ENCODE assay signal across 17 mouse cellular contexts in genomic region chr5:28251211-28251764, GRCm38 (mm10). TPM values are rescaled to one million over a fixed set of nuclear protein-coding genes. Genes with fewer than 3 reads are reported as not detected.
DNase-seq lines count a peak whose midpoint lies in the region; ATAC-seq and TF ChIP-seq lines count a peak whose summit lies in the region.
"Had no signal": no experiment of that assay in that cellular context is flagged by ENCODE, and none has a peak within 500 bp of the region (broad histone marks: within the 10 kb centered on the region; RNA-seq: fewer than 3 reads in every experiment).

No protein-coding gene starts in this region.

- no peaks in the 10 kb centered on the region for H3K27me3 ChIP-seq in hindbrain, postnatal 0 days (ENCODE audit: insufficient read depth, low read length)
- H3K27me3 ChIP-seq: neural tube, embryonic 13.5 days had no signal

- WGBS in hindbrain, postnatal 0 days: 22% methylated on average over 4 of the region's 4 CpGs

- H3K36me3 ChIP-seq in hindbrain, postnatal 0 days (ENCODE audit: insufficient read depth, low read length): no peaks in the 10 kb centered on the region
- H3K36me3 ChIP-seq: neural tube, embryonic 13.5 days had no signal

- no peak overlapping the region for H3K9ac ChIP-seq in hindbrain, postnatal 0 days (replicated peaks; ENCODE audit: low read length)
- H3K9ac ChIP-seq: lung, embryonic 14.5 days; neural tube, embryonic 13.5 days had no signal

- peak overlapping the region; percentile 79 for H3K27ac ChIP-seq in hindbrain, postnatal 0 days
- H3K27ac ChIP-seq: neural tube, embryonic 13.5 days; stomach, postnatal 0 days had no signal

- ATAC-seq in frontal cortex, adult (ENCODE audit: low TSS enrichment): 0 out of 2 replicates have a peak, but pooled peaks have one; percentile 44
- peak; percentile 93 for ATAC-seq in hindbrain, postnatal 0 days

- no peak for DNase-seq in frontal cortex, postnatal 25 days (ENCODE audit: low spot score in 2 of 2)
- DNase-seq in brain, adult 2 months (ENCODE audit: low read depth, low spot score): peak; percentile 95
- peak; percentile 82 for DNase-seq in cerebellum, adult 8-10 months
- DNase-seq in hindbrain, postnatal 0 days (ENCODE audit: low spot score): peak; percentile 86
- no peak for DNase-seq in gastrocnemius, postnatal 14 days
- no peak for DNase-seq in urinary bladder, adult 18-20 months (ENCODE audit: low spot score in 2 of 2)
- DNase-seq in embryo, embryonic 9.5 days (ENCODE audit: extremely low spot score): no peak
- DNase-seq: adrenal gland, adult 2 months; heart, postnatal 10 days; kidney, adult 9 months; layer of hippocampus, adult 9-11 months; lung, embryonic 14.5 days had no signal

- peaks cover 15% of the 10 kb centered on the region for H3K4me1 ChIP-seq in hindbrain, postnatal 0 days (ENCODE audit: insufficient read depth, low read length)

- H3K9me3 ChIP-seq in hindbrain, postnatal 0 days (ENCODE audit: low read length): no peaks in the 10 kb centered on the region
- H3K9me3 ChIP-seq: neural tube, embryonic 13.5 days had no signal

- intact Hi-C loops in gastrocnemius, postnatal 14 days (cut with DNase I; ENCODE audit: low total_unique reads): no loop called here

- H3K4me2 ChIP-seq in hindbrain, postnatal 0 days (ENCODE audit: low read depth, low read length): no peak overlapping the region
- H3K4me2 ChIP-seq: lung, embryonic 14.5 days; neural tube, embryonic 13.5 days had no signal

- H3K4me3 ChIP-seq in hindbrain, postnatal 0 days (ENCODE audit: low read length): no peak overlapping the region
- H3K4me3 ChIP-seq: neural tube, embryonic 13.5 days had no signal

- no peak for TF ChIP-seq CTCF in hindbrain, postnatal 0 days (IDR thresholded peaks at IDR 0.05; ENCODE audit: low read depth)

RNA-seq across cellular contexts. Expression of gene Cnpy1, which starts 5.7 kb away (rescaled TPM):
- total RNA-seq in hindbrain, postnatal 0 days (2014; rRNA removed): 43.9 and 45.6 TPM in 2 replicates
- polyA plus RNA-seq in hindbrain, postnatal 0 days (2015; fragmentation: Nextera tagmentation; extraction: Ambion mirVana): 31.7 and 36.9 TPM in 2 replicates
- under 1 TPM in 1 of 2 experiments, not detected in 1; 0.12 TPM for total RNA-seq in gastrocnemius, postnatal 14 days (2021)
- total RNA-seq: adrenal gland, adult 2 months; common myeloid progenitor, adult 5-6 weeks; granulocyte monocyte progenitor cell, adult 5-6 weeks; heart, postnatal 10 days had no signal
- polyA plus RNA-seq: adrenal gland, adult 2 months had no signal

Comparison
In these comparisons a context has a peak if more than half of its experiments do, and no peak if none do; other contexts are left out.
1. DNase-seq: peak in brain, adult 2 months (single experiment), cerebellum, adult 8-10 months (single experiment) and hindbrain, postnatal 0 days (single experiment); none in frontal cortex, postnatal 25 days (0 of 2), gastrocnemius, postnatal 14 days (single experiment), urinary bladder, adult 18-20 months (0 of 2) and embryo, embryonic 9.5 days (single experiment).
2. RNA of gene Cnpy1, which starts 5.7 kb away (total RNA-seq): 43.9 to 45.6 TPM in hindbrain, postnatal 0 days; 0.12 TPM in gastrocnemius, postnatal 14 days; every median in the first group is over 10 times any median in the second.